Comparison of ENCODE assay signal across 10 mouse cellular contexts in the genomic region with DNA sequence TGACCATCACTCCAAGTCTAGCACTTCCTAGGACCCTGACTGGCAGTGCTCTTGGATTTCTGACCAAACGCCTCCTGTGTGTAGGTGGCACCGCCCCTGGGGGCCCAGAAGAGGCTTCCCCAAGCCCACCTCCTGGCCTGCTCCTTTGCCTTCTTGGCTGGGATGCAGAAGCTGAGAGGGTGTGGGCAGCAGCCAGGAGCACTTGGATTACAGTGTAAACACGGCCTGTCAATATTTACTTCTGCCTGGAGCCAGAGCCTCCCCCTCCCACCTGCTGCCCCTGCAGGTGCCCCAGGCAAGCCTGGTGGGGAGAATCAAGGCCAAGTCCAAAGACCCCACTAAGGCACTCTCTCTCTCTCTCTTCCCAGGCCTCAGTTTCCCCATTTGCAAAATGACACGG. TPM values are rescaled to one million over a fixed set of nuclear protein-coding genes. Genes with fewer than 3 reads are reported as not detected.
DNase-seq lines count a peak whose midpoint lies in the region; ATAC-seq and TF ChIP-seq lines count a peak whose summit lies in the region.
"Had no signal": no experiment of that assay in that cellular context is flagged by ENCODE, and none has a peak within 500 bp of the region (broad histone marks: within the 10 kb centered on the region; RNA-seq: fewer than 3 reads in every experiment).

No protein-coding gene starts in this region.

- no peaks in the 10 kb centered on the region for H3K9me3 ChIP-seq in neural tube, embryonic 13.5 days
- H3K9me3 ChIP-seq in liver, embryonic 16.5 days (replicated peaks; ENCODE audit: control insufficient read depth, low read length): no peaks in the 10 kb centered on the region
- H3K9me3 ChIP-seq in stomach, postnatal 0 days (ENCODE audit: control insufficient read depth, low read length): no peaks in the 10 kb centered on the region
- H3K9me3 ChIP-seq: limb, embryonic 12.5 days had no signal

- ATAC-seq in neural tube, embryonic 13.5 days (ENCODE audit: low read depth): no peak
- peak; percentile 59 for ATAC-seq in liver, embryonic 16.5 days (ENCODE audit: low read depth)
- ATAC-seq in stomach, postnatal 0 days (ENCODE audit: low FRiP score, low TSS enrichment): peak; percentile 50
- ATAC-seq in monocyte, adult 5-6 weeks (replicated peaks; ENCODE audit: insufficient number of reproducible peaks, low FRiP score, low TSS enrichment, poor library complexity, severe bottlenecking): no peak
- ATAC-seq in frontal cortex, adult (ENCODE audit: low TSS enrichment): no peak
- ATAC-seq: forebrain, embryonic 14.5 days had no signal

- 0 out of 2 replicates have a peak overlapping the region, but pooled peaks have one; percentile 13 for H3K27ac ChIP-seq in neural tube, embryonic 13.5 days (replicated peaks)
- peak overlapping the region; percentile 18; the same call in 1 of the 2 replicates for H3K27ac ChIP-seq in liver, embryonic 16.5 days (ENCODE audit: low read length)
- H3K27ac ChIP-seq in stomach, postnatal 0 days (replicated peaks): peak overlapping the region; percentile 40; the same call in 1 of the 2 replicates
- H3K27ac ChIP-seq: limb, embryonic 12.5 days had no signal

- H3K4me2 ChIP-seq in neural tube, embryonic 13.5 days: no peak overlapping the region
- H3K4me2 ChIP-seq in liver, embryonic 16.5 days (ENCODE audit: low read depth, low read length): peak overlapping the region; percentile 33
- peak overlapping the region; percentile 25 for H3K4me2 ChIP-seq in stomach, postnatal 0 days (replicated peaks; ENCODE audit: low read depth)
- H3K4me2 ChIP-seq: limb, embryonic 12.5 days had no signal

- peak; percentile 55 for DNase-seq in cerebellum, adult 9-11 months
- DNase-seq in cerebellum, postnatal 14 days: no peak
- no peak for DNase-seq in neural tube, embryonic 10.5 days (ENCODE audit: extremely low spot score, low spot score)
- DNase-seq in stomach, postnatal 0 days (ENCODE audit: low spot score): peak; percentile 76

- H3K36me3 ChIP-seq in neural tube, embryonic 13.5 days: no peaks in the 10 kb centered on the region
- no peaks in the 10 kb centered on the region for H3K36me3 ChIP-seq in liver, embryonic 16.5 days (ENCODE audit: control insufficient read depth, insufficient read depth)
- no peaks in the 10 kb centered on the region for H3K36me3 ChIP-seq in stomach, postnatal 0 days (ENCODE audit: control insufficient read depth, insufficient read depth, low read length)
- H3K36me3 ChIP-seq: limb, embryonic 12.5 days had no signal

- no peak for TF ChIP-seq CTCF in stomach, postnatal 0 days (IDR thresholded peaks at IDR 0.05; ENCODE audit: low read depth)

- no peaks in the 10 kb centered on the region for H3K27me3 ChIP-seq in neural tube, embryonic 13.5 days
- peaks cover 2% of the 10 kb centered on the region for H3K27me3 ChIP-seq in liver, embryonic 16.5 days (ENCODE audit: control insufficient read depth, insufficient read depth, low read depth, low read length)
- no peaks in the 10 kb centered on the region for H3K27me3 ChIP-seq in stomach, postnatal 0 days (ENCODE audit: control insufficient read depth, insufficient read depth, low read length)
- H3K27me3 ChIP-seq: limb, embryonic 12.5 days had no signal

- no peak overlapping the region for H3K4me3 ChIP-seq in neural tube, embryonic 13.5 days
- no peak overlapping the region for H3K4me3 ChIP-seq in liver, embryonic 16.5 days (ENCODE audit: low read depth, low read length)
- no peak overlapping the region for H3K4me3 ChIP-seq in stomach, postnatal 0 days (ENCODE audit: low read depth, low read length)
- H3K4me3 ChIP-seq: limb, embryonic 12.5 days had no signal

- H3K4me1 ChIP-seq in neural tube, embryonic 13.5 days (replicated peaks): peaks cover 71% of the 10 kb centered on the region
- H3K4me1 ChIP-seq in liver, embryonic 16.5 days (ENCODE audit: control insufficient read depth, low read depth, low read length): peaks cover 44% of the 10 kb centered on the region
- H3K4me1 ChIP-seq in stomach, postnatal 0 days (replicated peaks; ENCODE audit: control insufficient read depth, insufficient read depth): peaks cover 32% of the 10 kb centered on the region

- H3K9ac ChIP-seq in neural tube, embryonic 13.5 days: no peak overlapping the region; the same call in 1 of the 2 replicates
- no peak overlapping the region for H3K9ac ChIP-seq in liver, embryonic 16.5 days (ENCODE audit: low read depth, low read length)
- 0 out of 2 replicates have a peak overlapping the region, but pooled peaks have one; percentile 4 for H3K9ac ChIP-seq in stomach, postnatal 0 days (ENCODE audit: low read length)
- H3K9ac ChIP-seq: limb, embryonic 12.5 days had no signal

- no peak for TF ChIP-seq EP300 in stomach, postnatal 0 days (optimal IDR thresholded peaks at IDR 0.05)

- 79% methylated on average over 4 of the region's 4 CpGs for WGBS in neural tube, embryonic 13.5 days
- 41% methylated on average over 4 of the region's 4 CpGs for WGBS in liver, embryonic 16.5 days (ENCODE audit: insufficient replicate concordance)
- 21% methylated on average over 4 of the region's 4 CpGs for WGBS in stomach, postnatal 0 days

RNA-seq across cellular contexts. Expression of gene Ece1, which starts 5.2 kb away (rescaled TPM):
- 27.5 and 32.6 TPM in 2 replicates for polyA plus RNA-seq in neural tube, embryonic 13.5 days (2015; fragmentation: Nextera tagmentation; extraction: Ambion mirVana)
- 16.3 and 23.4 TPM in 2 replicates for polyA plus RNA-seq in liver, embryonic 16.5 days (2015; fragmentation: Nextera tagmentation; extraction: Ambion mirVana)
- 22.9 and 29.8 TPM in 2 replicates for polyA plus RNA-seq in stomach, postnatal 0 days (2015; fragmentation: Nextera tagmentation; extraction: Ambion mirVana)
- 7.1 to 11.7 TPM (median 9.6 TPM) in 3 replicates for total RNA-seq in monocyte, adult 5-6 weeks (2017)

Comparison
In these comparisons a context has a peak if more than half of its experiments do, and no peak if none do; other contexts are left out.
1. DNase-seq: peak in cerebellum, adult 9-11 months (single experiment) and stomach, postnatal 0 days (single experiment); none in cerebellum, postnatal 14 days (0 of 2) and neural tube, embryonic 10.5 days (single experiment).
2. ATAC-seq: peak in liver, embryonic 16.5 days (single experiment) and stomach, postnatal 0 days (single experiment); none in neural tube, embryonic 13.5 days (single experiment), monocyte, adult 5-6 weeks (single experiment) and frontal cortex, adult (single experiment).
3. Peak in every context shown above with its lines, with median percentiles within 50 percentile points of each other: H3K27ac ChIP-seq.